Mouse (Mus musculus) cerebellum, postnatal 14 days (tissue): ENCODE results near the gene Srp14.

ENCODE experiments used
- DNase-seq, 2 experiments: peaks; one replicate each; pipeline ENCODE4 v3.0.0; 2021; ENCODE audit warnings: mixed read lengths in 2 of 2

The Srp14 gene

GRCm38 (mm10) chr2:118429297-118429696 lies 50.2 kb downstream of the Srp14 start:
- no peak for DNase-seq

- no peak for DNase-seq
Observed at GRCm38 (mm10) chr2:118428296-118428695, 51.2 kb downstream of the Srp14 start.
